Mouse (Mus musculus): ENCODE data around the gene Palmd. TPM values are rescaled to one million over a fixed set of nuclear protein-coding genes. Genes with fewer than 3 reads are reported as not detected.

Gene Palmd
- polyA plus RNA-seq, 1 experiment from 2014 or later, result 3.9 TPM

- WGBS, result 91% methylated on average over 7 of the region's 7 CpGs
- ATAC-seq (replicated peaks; ENCODE audit: insufficient number of reproducible peaks, low FRiP score, low TSS enrichment, low read depth) (no peak), DNase-seq (ENCODE audit: low spot score) (no peak)
- Histone ChIP-seq H3K27me3 (ENCODE audit: control insufficient read depth, insufficient read depth, low read length) (no peaks in the 10 kb centered on the region), H3K27ac (replicated peaks; ENCODE audit: low read depth, low read length) (no peak overlapping the region), H3K4me2 (ENCODE audit: low read depth, low read length) (no peak overlapping the region), H3K9ac (replicated peaks; ENCODE audit: low read length) (no peak overlapping the region), H3K4me3 (ENCODE audit: low read depth, low read length) (no peak overlapping the region), H3K4me1 (ENCODE audit: control insufficient read depth, insufficient read depth, low read length) (no peaks in the 10 kb centered on the region), H3K9me3 (replicated peaks; ENCODE audit: control insufficient read depth, low read length) (no peaks in the 10 kb centered on the region), H3K36me3 (replicated peaks; ENCODE audit: control insufficient read depth, insufficient read depth, low read depth, low read length) (no peaks in the 10 kb centered on the region)
Measured at GRCm38 (mm10) chr3:116889358-116889757, 79.4 kb downstream of the Palmd start.

DNA sequence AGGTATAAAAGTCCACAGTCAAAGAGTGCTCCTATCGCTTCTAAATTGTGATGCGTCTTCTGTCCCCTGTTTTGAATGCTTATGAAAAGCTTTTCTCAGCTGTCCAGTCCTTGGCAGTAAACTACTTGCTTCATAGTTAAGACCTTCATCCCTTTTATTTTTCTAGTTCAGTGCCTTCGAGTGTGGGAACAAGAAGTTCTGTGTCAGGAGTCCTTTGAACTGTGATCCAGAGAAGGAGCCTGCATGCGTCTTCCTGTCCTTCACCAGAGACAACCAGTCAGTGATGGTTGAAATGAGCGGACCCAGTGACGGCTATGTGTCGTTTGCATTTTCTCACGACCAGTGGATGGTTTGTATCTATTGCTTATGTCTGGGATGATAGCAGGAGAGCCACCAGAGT is 83.8 kb downstream of the Palmd start:
- Histone ChIP-seq H3K4me3 (ENCODE audit: low read depth, low read length) (no peak overlapping the region), H3K4me1 (ENCODE audit: control insufficient read depth, insufficient read depth, low read length) (no peaks in the 10 kb centered on the region)
- WGBS, result 93% methylated on average over 8 of the region's 8 CpGs

DNA sequence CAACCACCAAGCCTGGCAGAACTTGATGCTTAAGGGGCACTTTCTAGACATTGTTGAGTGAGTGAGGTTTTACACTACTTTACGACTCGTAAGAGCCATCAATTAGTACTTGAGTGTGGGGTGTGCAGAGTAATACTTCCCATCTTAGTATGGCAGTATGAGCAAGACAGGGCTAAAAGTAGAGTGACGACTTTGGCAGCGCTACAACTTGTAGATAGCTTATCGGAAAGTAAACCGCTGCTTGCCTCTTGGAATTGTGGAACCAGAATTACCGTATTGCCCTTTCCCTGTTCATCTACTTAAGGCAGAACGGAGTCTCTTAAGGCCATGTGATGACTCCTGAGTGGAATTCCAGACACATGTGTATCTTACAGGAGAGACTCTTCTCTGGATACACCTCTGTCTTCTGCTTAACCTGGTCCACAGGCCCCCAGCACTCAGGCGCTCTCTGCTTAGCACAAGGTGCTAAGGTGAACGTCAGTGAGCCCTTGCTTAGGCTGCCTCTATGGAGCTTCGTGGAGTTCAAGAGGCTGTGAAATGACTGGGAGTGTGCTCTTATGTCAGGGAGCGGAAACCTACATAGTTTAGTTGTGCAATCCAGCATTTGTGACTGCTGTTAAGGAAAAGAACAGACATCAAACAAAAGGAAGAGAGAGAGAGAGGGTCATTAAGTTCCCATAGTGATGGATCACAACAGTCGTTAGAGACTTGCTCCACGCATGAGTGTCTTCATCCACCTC is 86.4 kb downstream of the Palmd start:
- Histone ChIP-seq H3K9me3 (replicated peaks; ENCODE audit: control insufficient read depth, low read length) (no peaks in the 10 kb centered on the region), H3K4me2 (ENCODE audit: low read depth, low read length) (no peak overlapping the region), H3K4me1 (ENCODE audit: control insufficient read depth, insufficient read depth, low read length) (no peaks in the 10 kb centered on the region), H3K4me3 (ENCODE audit: low read depth, low read length) (no peak overlapping the region), H3K27me3 (ENCODE audit: control insufficient read depth, insufficient read depth, low read length) (no peaks in the 10 kb centered on the region), H3K36me3 (replicated peaks; ENCODE audit: control insufficient read depth, insufficient read depth, low read depth, low read length) (no peaks in the 10 kb centered on the region), H3K9ac (replicated peaks; ENCODE audit: low read length) (no peak overlapping the region), H3K27ac (replicated peaks; ENCODE audit: low read depth, low read length) (no peak overlapping the region)
- ATAC-seq (replicated peaks; ENCODE audit: insufficient number of reproducible peaks, low FRiP score, low TSS enrichment, low read depth) (no peak), DNase-seq (ENCODE audit: low spot score) (no peak)
- 91% methylated on average over 14 of the region's 14 CpGs for WGBS

More for the DNA sequence above, 83.8 kb downstream of the Palmd start:
- no peak for ATAC-seq (replicated peaks; ENCODE audit: insufficient number of reproducible peaks, low FRiP score, low TSS enrichment, low read depth)
- H3K9ac ChIP-seq (replicated peaks; ENCODE audit: low read length), result no peak overlapping the region
- DNase-seq (ENCODE audit: low spot score), result no peak
- no peaks in the 10 kb centered on the region for H3K36me3 ChIP-seq (replicated peaks; ENCODE audit: control insufficient read depth, insufficient read depth, low read depth, low read length)
- no peak overlapping the region for H3K27ac ChIP-seq (replicated peaks; ENCODE audit: low read depth, low read length)
- no peak overlapping the region for H3K4me2 ChIP-seq (ENCODE audit: low read depth, low read length)
- H3K9me3 ChIP-seq (replicated peaks; ENCODE audit: control insufficient read depth, low read length), result no peaks in the 10 kb centered on the region
- no peaks in the 10 kb centered on the region for H3K27me3 ChIP-seq (ENCODE audit: control insufficient read depth, insufficient read depth, low read length)

- H3K4me3 ChIP-seq (ENCODE audit: low read depth, low read length), result no peak overlapping the region
- ATAC-seq (replicated peaks; ENCODE audit: insufficient number of reproducible peaks, low FRiP score, low TSS enrichment, low read depth) (no peak), DNase-seq (ENCODE audit: low spot score) (no peak)
- H3K36me3 ChIP-seq (replicated peaks; ENCODE audit: control insufficient read depth, insufficient read depth, low read depth, low read length), result no peaks in the 10 kb centered on the region
- no peaks in the 10 kb centered on the region for H3K27me3 ChIP-seq (ENCODE audit: control insufficient read depth, insufficient read depth, low read length)
- no peak overlapping the region for H3K27ac ChIP-seq (replicated peaks; ENCODE audit: low read depth, low read length)
- H3K4me1 ChIP-seq (ENCODE audit: control insufficient read depth, insufficient read depth, low read length), result no peaks in the 10 kb centered on the region
- no peaks in the 10 kb centered on the region for H3K9me3 ChIP-seq (replicated peaks; ENCODE audit: control insufficient read depth, low read length)
- WGBS, result 48% methylated on average over 3 of the region's 3 CpGs
- H3K9ac ChIP-seq (replicated peaks; ENCODE audit: low read length), result no peak overlapping the region
- H3K4me2 ChIP-seq (ENCODE audit: low read depth, low read length), result no peak overlapping the region
Measured at GRCm38 (mm10) chr3:116870372-116870771, 98.4 kb downstream of the Palmd start.

Other genes with a start within 250 kb of the Palmd start
- 14.7 and 15.6 TPM in 2 replicates for gene Agl, start 160.8 kb downstream of the Palmd start, polyA plus RNA-seq (2014; fragmentation: Nextera tagmentation; extraction: Ambion mirVana)
- gene Frrs1, start 109.5 kb downstream of the Palmd start, polyA plus RNA-seq (2014; fragmentation: Nextera tagmentation; extraction: Ambion mirVana), result 10.6 and 11.6 TPM in 2 replicates
- gene 4930455H04Rik, start 720 bp downstream of the Palmd start, polyA plus RNA-seq (2014; fragmentation: Nextera tagmentation; extraction: Ambion mirVana), result not detected in 2 replicates